Mouse (Mus musculus) midbrain, embryonic 14.5 days (tissue): Measurements from ENCODE around the gene Ube4b. TPM values are rescaled to one million over a fixed set of nuclear protein-coding genes. Genes with fewer than 3 reads are reported as not detected.

ENCODE experiments used
- ATAC-seq: fragments of 200-750 bp; cut with Nextera tagmentation; 2 replicates; pipeline ENCODE4 v1.8.0; 2017; ENCODE audit warnings: moderate number of reproducible peaks, moderate library complexity; ENCODE audit not compliant: low FRiP score, low TSS enrichment
- DNase-seq: peaks from one replicate; pipeline ENCODE4 v3.0.0-alpha.2; 2015
- H3K27ac ChIP-seq: fragments of 300-500 bp; sonication (generic); replicated peaks from 2 replicates; pipeline ENCODE4 v1.5.1; 2014; ENCODE audit warnings: mild to moderate bottlenecking, low read depth, low read length, moderate library complexity
- H3K27me3 ChIP-seq: fragments of 300-500 bp; sonication (generic); 2 replicates; pipeline ENCODE4 v1.6.1; 2014; ENCODE audit warnings: low read length, control low read depth, mixed read lengths; ENCODE audit not compliant: control insufficient read depth, insufficient read depth
- H3K36me3 ChIP-seq: fragments of 300-500 bp; sonication (generic); 2 replicates; pipeline ENCODE4 v1.6.1; 2014; ENCODE audit warnings: low read length, control low read depth; ENCODE audit not compliant: control insufficient read depth, insufficient read depth
- H3K4me1 ChIP-seq: fragments of 300-500 bp; sonication (generic); 2 replicates; pipeline ENCODE4 v1.6.1; 2014; ENCODE audit warnings: mild to moderate bottlenecking, antibody characterized with exemption, low read length, control low read depth; ENCODE audit not compliant: control insufficient read depth, insufficient read depth
- H3K4me2 ChIP-seq: fragments of 300-500 bp; sonication (generic); 2 replicates; pipeline ENCODE4 v1.6.1; 2014; ENCODE audit warnings: mild to moderate bottlenecking, low read length, moderate library complexity
- H3K4me3 ChIP-seq: fragments of 300-500 bp; sonication (generic); replicated peaks from 2 replicates; pipeline ENCODE4 v1.5.1; 2014; ENCODE audit warnings: low read depth, low read length
- H3K9ac ChIP-seq: fragments of 300-500 bp; sonication (generic); replicated peaks from 2 replicates; pipeline ENCODE4 v1.6.1; 2014; ENCODE audit warnings: mild to moderate bottlenecking, low read length, moderate library complexity
- H3K9me3 ChIP-seq: fragments of 300-500 bp; sonication (generic); 2 replicates; pipeline ENCODE4 v1.6.1; 2016; ENCODE audit warnings: low read length, control low read depth, mixed read lengths; ENCODE audit not compliant: control insufficient read depth
- WGBS: fragments of 180-500 bp; shearing (Covaris S2); extraction: QIAGEN DNeasy Blood & Tissue Kit; methylation state at CpG from one replicate; pipeline ENCODE4 v1.1.7; 2014; 5-methylcytosine and 5-hydroxymethylcytosine counted together
- polyA plus RNA-seq: library from polyadenylated mRNA; unstranded; fragments of >200 nt; fragmentation: Nextera tagmentation; extraction: Ambion mirVana; gene quantifications from 2 replicates; pipeline ENCODE4 v1.2.1, GENCODE M21; 2014

Ube4b gene
- polyA plus RNA-seq, 1 experiment from 2014 or later: 56.8 TPM

DNA sequence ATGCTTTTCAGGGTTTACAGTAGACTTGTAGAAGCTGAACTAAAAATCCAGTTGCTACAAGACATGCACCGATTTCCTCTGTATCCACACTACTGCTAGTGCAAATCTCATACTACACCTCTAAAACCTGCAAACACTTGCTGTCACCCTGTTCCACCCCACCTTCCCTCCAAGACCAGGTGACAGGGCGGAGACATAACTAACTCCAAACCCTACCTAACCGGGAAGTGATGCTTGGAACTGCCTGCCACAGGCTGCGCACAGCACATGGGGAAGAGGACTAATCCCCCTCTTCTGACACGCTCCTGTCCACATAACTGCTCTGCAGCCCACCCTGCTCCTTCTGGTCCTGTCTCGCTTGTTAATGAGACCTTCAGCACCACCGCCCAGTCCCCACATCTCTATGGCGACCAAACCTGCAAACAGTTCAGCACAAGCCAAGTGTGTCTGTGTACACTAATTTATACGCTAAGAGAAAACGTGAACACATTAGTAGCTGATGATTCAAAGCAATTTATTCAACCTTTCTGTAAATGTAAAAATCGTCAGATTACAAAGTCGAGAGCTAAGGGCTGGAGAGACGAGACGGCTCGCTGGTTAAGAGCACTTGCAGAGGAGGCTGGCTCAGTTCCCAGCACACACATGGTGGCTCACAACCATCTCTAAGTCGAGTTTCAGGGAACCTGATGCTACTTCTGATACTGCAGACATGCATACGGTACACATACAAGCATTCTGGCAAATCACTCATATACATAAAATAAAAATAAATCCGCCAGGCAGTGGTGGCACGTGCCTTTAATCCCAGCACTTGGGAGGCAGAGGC is 21.7 kb downstream of the Ube4b start:
- no peak overlapping the region for H3K4me3 ChIP-seq
- H3K27me3 ChIP-seq: no peaks in the 10 kb centered on the region
- no peaks in the 10 kb centered on the region for H3K9me3 ChIP-seq
- no peak overlapping the region for H3K27ac ChIP-seq
- H3K4me2 ChIP-seq: no peak overlapping the region
- 64% methylated on average over 19 of the region's 19 CpGs for WGBS
- no peaks in the 10 kb centered on the region for H3K36me3 ChIP-seq
- DNase-seq (peak; percentile 26), ATAC-seq (no peak)
- H3K9ac ChIP-seq: no peak overlapping the region
- peaks cover 11% of the 10 kb centered on the region; the same call in 1 of the 2 replicates for H3K4me1 ChIP-seq

DNA sequence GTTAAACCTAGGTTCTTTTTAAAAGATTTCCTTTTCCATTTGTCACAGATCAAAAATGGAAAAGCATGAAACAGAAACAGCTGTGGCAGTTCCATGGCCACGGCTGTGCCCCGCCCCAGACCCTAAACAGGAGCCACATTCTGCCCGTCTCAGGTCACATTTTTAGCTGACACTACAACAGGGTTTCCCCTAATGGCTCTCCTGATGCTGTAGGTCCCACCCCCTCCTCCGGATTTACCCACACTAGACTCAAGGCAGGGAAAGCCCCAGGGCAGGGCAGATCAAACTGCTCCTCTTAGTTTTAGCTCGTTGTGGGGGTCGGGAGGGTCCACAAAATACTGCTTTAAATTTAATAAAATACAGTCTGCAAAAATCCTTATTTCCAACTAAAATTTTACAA is 23.5 kb downstream of the Ube4b start:
- Histone ChIP-seq H3K9ac (no peak overlapping the region), H3K4me1 (peaks cover 11% of the 10 kb centered on the region; the same call in 1 of the 2 replicates), H3K9me3 (no peaks in the 10 kb centered on the region), H3K27me3 (no peaks in the 10 kb centered on the region), H3K27ac (no peak overlapping the region), H3K36me3 (peaks cover 5% of the 10 kb centered on the region; the same call in 1 of the 2 replicates), H3K4me3 (no peak overlapping the region), H3K4me2 (no peak overlapping the region)
- ATAC-seq: no peak
- DNase-seq: no peak
- WGBS: 66% methylated on average over 6 of the region's 6 CpGs

DNA sequence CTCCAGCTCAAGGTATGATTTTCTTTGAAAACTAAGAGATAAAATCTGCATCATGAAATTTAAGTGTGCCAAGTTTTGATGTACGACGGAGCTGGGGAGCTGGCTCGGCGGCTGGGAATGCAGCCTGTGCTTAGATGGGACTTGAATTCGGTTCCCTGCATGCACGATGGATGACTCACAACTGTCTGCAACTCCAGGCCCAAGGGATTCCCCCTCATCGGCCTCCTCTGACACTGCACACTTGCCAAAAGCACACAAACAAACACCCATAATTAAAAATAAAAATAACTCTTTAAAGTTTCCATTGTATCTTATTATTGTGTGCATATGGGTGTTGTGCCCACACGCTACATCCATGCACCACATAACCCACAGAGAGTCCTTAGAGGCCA is 25.0 kb downstream of the Ube4b start:
- H3K4me2 ChIP-seq: no peak overlapping the region
- peaks cover 11% of the 10 kb centered on the region; the same call in 1 of the 2 replicates for H3K4me1 ChIP-seq
- no peak for ATAC-seq
- H3K9ac ChIP-seq: no peak overlapping the region
- H3K36me3 ChIP-seq: peaks cover 18% of the 10 kb centered on the region
- WGBS: 87% methylated on average over 8 of the region's 8 CpGs
- H3K4me3 ChIP-seq: no peak overlapping the region
- H3K27me3 ChIP-seq: no peaks in the 10 kb centered on the region
- no peak overlapping the region for H3K27ac ChIP-seq
- DNase-seq: no peak
- no peaks in the 10 kb centered on the region for H3K9me3 ChIP-seq

DNA sequence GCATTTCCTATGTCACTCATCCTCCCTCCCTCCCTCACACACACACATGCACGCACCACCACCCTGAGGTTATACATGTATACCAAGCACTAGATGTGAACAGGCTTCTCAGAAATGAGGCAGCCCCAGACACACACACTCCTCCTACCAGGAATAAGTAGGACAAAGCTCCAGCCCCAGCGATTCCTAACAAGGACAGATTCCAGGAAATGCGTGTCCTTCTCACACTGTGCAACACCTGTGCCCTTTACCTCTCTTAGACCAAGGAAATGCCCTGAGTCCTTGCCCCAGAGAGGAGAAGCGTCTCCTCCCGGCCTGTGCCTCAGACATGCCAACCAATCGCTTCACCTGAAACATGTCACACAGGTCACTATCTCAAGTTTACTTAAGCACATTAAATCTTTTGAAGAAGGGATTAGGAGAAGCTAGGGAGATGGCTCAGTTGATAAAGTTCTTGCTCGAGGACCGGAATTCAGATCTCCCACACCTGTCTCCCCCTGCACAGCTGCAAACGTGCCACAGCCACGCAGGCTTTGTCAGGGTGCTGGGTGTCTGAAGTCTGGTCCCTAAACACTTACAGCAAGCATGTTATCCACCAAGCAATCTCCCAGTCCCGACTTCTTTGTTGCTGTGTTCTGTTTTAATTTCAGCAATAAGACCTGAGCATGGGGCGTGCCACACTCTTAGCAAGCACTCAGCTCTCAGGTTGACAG is 25.5 kb downstream of the Ube4b start:
- no peak overlapping the region for H3K9ac ChIP-seq
- no peaks in the 10 kb centered on the region for H3K9me3 ChIP-seq
- ATAC-seq (no peak), DNase-seq (no peak)
- no peak overlapping the region for H3K4me3 ChIP-seq
- no peaks in the 10 kb centered on the region for H3K27me3 ChIP-seq
- peaks cover 19% of the 10 kb centered on the region for H3K36me3 ChIP-seq
- WGBS: 81% methylated on average over 12 of the region's 12 CpGs
- no peak overlapping the region for H3K27ac ChIP-seq
- H3K4me2 ChIP-seq: no peak overlapping the region
- peaks cover 11% of the 10 kb centered on the region; the same call in 1 of the 2 replicates for H3K4me1 ChIP-seq

DNA sequence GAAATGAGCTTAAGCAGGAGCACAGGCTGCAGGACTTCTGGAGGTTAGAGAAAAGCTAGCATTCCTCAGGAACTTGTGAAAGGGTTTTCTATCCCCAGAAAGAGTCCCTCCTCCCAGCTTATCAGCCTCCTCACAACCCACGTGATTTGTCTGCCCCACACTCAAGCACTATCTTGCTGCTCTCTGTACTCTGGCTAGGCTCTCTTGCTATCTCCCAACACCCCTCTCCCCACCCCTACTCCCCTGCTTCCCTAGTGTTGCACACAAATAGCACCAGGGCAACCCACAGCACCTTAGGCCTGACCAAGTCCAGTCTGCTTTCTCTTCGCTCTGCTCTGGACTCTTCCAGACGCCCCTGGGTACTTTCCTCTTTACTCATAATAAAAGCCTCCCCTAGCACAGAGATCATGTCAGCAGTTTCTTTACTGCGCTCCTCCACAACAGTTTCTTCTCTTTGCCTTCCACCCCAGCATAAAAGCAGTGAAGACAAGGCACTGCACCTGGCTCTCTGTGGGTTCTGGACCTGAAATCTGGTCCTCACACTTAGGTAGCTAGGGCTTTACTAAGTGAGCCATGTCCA is 27.1 kb downstream of the Ube4b start:
- ATAC-seq: no peak
- 73% methylated on average over 4 of the region's 4 CpGs for WGBS
- H3K27ac ChIP-seq: no peak overlapping the region

DNA sequence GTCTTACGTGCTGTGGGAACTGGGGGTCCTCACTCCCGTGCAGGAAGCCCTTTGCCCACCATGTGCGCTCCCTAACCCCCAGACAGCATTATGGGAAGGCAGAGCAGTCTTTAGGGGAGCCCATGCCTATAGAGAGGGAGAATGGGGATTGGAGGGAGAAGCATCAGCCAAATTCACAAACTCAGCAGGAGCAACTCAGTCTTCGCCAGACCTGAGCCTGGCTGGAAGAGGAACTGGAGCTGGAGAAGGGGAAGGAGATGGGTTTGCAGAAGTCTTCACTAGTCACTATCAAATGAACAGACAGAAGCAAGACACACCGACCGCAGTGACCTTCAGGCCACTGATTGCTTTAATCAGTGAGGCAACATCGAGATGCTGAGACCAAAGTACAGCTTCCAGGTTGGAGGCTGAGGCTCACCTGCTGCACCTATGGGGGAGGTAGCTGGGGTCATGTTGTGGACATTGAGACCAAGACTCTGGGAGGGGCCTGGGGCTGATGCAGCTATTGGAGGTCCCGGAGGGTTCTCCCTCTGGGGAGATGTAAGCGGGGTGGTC is 28.3 kb downstream of the Ube4b start:
- no peak overlapping the region for H3K4me3 ChIP-seq
- no peak for DNase-seq
- WGBS: 87% methylated on average over 9 of the region's 9 CpGs

More for the DNA sequence above, 27.1 kb downstream of the Ube4b start:
- no peak for DNase-seq
- Histone ChIP-seq H3K27me3 (no peaks in the 10 kb centered on the region), H3K36me3 (peaks cover 24% of the 10 kb centered on the region), H3K4me1 (peaks cover 8% of the 10 kb centered on the region; the same call in 1 of the 2 replicates), H3K9ac (no peak overlapping the region), H3K4me3 (no peak overlapping the region), H3K4me2 (no peak overlapping the region), H3K9me3 (no peaks in the 10 kb centered on the region)

DNA sequence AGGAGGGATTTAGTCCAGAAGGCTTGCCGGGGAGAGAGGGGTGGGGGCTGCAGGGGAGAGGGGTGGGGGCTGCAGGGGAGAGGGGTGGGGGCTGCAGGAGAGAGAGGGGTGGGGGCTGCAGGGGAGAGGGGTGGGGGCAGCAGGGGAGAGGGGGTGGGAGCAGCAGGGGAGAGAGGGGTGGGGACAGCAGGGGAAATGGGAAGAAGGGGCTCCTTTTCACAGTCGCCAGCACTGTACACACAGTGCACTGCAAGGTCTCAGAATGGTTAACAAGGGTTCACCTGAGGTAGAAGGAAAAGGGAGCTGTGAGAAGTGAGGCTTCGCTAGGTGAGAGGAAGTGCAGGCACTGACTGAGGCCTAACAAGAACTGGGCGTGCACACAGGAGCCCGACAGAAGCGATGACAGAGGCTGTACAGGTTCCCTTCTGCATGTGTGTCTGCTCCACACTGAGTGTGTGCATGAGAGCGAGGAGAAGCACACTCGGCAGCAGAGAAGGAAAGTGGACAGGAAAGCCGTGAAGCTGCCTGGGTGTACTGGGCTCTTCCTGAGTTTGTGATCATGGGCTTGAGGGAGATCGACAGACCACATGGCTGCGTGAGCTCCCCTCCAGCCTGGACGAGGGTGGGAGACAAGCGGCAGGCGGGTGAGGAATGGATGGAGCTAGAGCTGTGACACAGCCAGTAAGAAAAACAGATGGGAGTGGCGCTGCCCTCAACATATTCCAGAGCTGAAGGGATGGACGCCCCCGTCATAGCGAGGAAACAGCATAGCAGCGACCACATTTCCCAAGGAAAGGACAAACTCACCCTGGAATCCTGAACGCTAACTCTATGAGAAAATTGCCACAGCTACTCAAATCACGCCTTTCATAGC is 29.9 kb downstream of the Ube4b start:
- Histone ChIP-seq H3K4me2 (no peak overlapping the region), H3K4me3 (no peak overlapping the region), H3K9me3 (no peaks in the 10 kb centered on the region), H3K27me3 (no peaks in the 10 kb centered on the region), H3K9ac (no peak overlapping the region), H3K4me1 (no peaks in the 10 kb centered on the region), H3K27ac (peak overlapping the region; percentile 32; the same call in 1 of the 2 replicates), H3K36me3 (peaks cover 28% of the 10 kb centered on the region)
- WGBS: 67% methylated on average over 21 of the region's 21 CpGs
- ATAC-seq: no peak
- DNase-seq: no peak

More for the DNA sequence above, 28.3 kb downstream of the Ube4b start:
- no peak overlapping the region for H3K4me2 ChIP-seq
- H3K9ac ChIP-seq: no peak overlapping the region
- no peaks in the 10 kb centered on the region for H3K9me3 ChIP-seq
- no peak for ATAC-seq
- H3K27ac ChIP-seq: no peak overlapping the region
- H3K36me3 ChIP-seq: peaks cover 24% of the 10 kb centered on the region
- H3K27me3 ChIP-seq: no peaks in the 10 kb centered on the region
- no peaks in the 10 kb centered on the region for H3K4me1 ChIP-seq

DNA sequence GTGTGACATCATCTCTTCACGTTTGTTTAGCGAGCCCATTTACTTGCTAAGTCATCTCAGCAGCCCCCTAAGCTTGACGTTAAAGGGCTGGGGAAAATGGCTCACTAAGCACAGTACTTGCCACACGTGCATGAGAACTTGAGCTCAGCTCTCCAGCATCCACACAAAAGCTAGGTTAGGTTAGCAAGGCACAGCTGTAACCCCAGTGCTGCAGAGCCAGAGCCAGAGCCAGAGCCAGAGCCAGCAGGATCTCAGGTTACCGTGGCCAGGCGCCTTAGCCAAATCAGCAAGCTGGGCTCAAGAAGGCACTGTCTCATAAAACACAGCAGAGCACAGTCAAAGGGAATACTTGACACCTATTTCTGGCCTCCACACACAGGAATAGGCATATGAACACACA is 31.0 kb downstream of the Ube4b start:
- Histone ChIP-seq H3K9me3 (no peaks in the 10 kb centered on the region), H3K9ac (no peak overlapping the region), H3K27ac (no peak overlapping the region), H3K4me1 (no peaks in the 10 kb centered on the region), H3K36me3 (peaks cover 35% of the 10 kb centered on the region), H3K4me2 (no peak overlapping the region), H3K27me3 (no peaks in the 10 kb centered on the region), H3K4me3 (no peak overlapping the region)
- DNase-seq (no peak), ATAC-seq (no peak)
- 82% methylated on average over 6 of the region's 6 CpGs for WGBS
